In the genomic region with DNA sequence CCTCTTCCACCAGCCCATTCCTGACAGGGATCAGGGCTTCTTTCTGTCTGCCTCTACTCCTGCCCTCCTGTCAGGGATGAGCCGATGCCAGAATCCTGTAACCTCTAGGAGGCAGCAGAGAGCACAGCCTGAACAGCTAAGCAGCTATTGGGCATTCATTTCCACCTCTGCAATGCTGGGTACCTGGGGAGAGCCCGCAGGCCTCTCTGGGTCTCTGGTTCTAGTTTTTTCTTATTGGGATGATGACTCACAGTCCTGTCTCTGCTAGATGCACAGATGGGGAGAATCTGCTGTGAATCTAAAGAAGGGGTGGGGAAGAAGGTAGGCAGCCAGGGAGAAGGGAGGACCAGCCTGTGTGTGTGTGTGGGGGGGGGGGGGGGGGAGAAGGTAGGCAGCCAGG, we compare ENCODE assay signal across 8 mouse cellular contexts. TPM values are rescaled to one million over a fixed set of nuclear protein-coding genes. Genes with fewer than 3 reads are reported as not detected.
DNase-seq lines count a peak whose midpoint lies in the region; ATAC-seq lines count a peak whose summit lies in the region.

No protein-coding gene starts in this region.

- H3K27me3 ChIP-seq in liver, embryonic 12.5 days (replicated peaks) = no peaks in the 10 kb centered on the region
- H3K27me3 ChIP-seq in midbrain, embryonic 13.5 days = no peaks in the 10 kb centered on the region
- no peaks in the 10 kb centered on the region for H3K27me3 ChIP-seq in splenic B cell, adult 2 months (ENCODE audit: control insufficient read depth, insufficient read depth, low read length, poor library complexity, severe bottlenecking)

- H3K27ac ChIP-seq in liver, embryonic 12.5 days = no peak overlapping the region
- peak overlapping the region; percentile 73 for H3K27ac ChIP-seq in midbrain, embryonic 13.5 days

- no peak overlapping the region for H3K4me2 ChIP-seq in liver, embryonic 12.5 days
- no peak overlapping the region for H3K4me2 ChIP-seq in midbrain, embryonic 13.5 days (replicated peaks)

- H3K36me3 ChIP-seq in liver, embryonic 12.5 days = no peaks in the 10 kb centered on the region
- H3K36me3 ChIP-seq in midbrain, embryonic 13.5 days = no peaks in the 10 kb centered on the region
- H3K36me3 ChIP-seq in splenic B cell, adult 2 months (ENCODE audit: control insufficient read depth, insufficient read depth, low read length, poor library complexity, severe bottlenecking) = no peaks in the 10 kb centered on the region

- no peak overlapping the region for H3K9ac ChIP-seq in liver, embryonic 12.5 days
- H3K9ac ChIP-seq in midbrain, embryonic 13.5 days (replicated peaks) = no peak overlapping the region

- no peak for ATAC-seq in liver, embryonic 12.5 days
- peak; percentile 37 for ATAC-seq in midbrain, embryonic 13.5 days

- DNase-seq in liver = peak; percentile 55
- DNase-seq in cerebellum, adult 9-11 months = peak; percentile 71
- peak; percentile 50 to 65 for DNase-seq in frontal cortex, postnatal 14 days (ENCODE audit: low spot score in 2 of 2)
- peak; percentile 23 to 66 for DNase-seq in kidney, adult 8-10 months
- DNase-seq in left cerebral cortex, postnatal 36 days (ENCODE audit: low spot score in 2 of 2) = peak; percentile 66 to 72
- peak; percentile 57 for DNase-seq in splenic B cell, adult 2 months (ENCODE audit: low read depth, low spot score)

- no peak overlapping the region for H3K4me3 ChIP-seq in liver, embryonic 12.5 days
- no peak overlapping the region for H3K4me3 ChIP-seq in midbrain, embryonic 13.5 days (replicated peaks)

- H3K4me1 ChIP-seq in liver, embryonic 12.5 days = no peaks in the 10 kb centered on the region
- H3K4me1 ChIP-seq in midbrain, embryonic 13.5 days (replicated peaks) = peaks cover 55% of the 10 kb centered on the region

- intact Hi-C loops in left cerebral cortex, postnatal 36 days (cut with DNase I) = no loop called here

- WGBS in liver, embryonic 12.5 days (ENCODE audit: insufficient replicate concordance) = 12% methylated on average over 2 of the region's 2 CpGs
- WGBS in midbrain, embryonic 13.5 days = 11% methylated on average over 2 of the region's 2 CpGs

- no peaks in the 10 kb centered on the region for H3K9me3 ChIP-seq in liver, embryonic 12.5 days (replicated peaks)
- H3K9me3 ChIP-seq in midbrain, embryonic 13.5 days = no peaks in the 10 kb centered on the region

RNA-seq across cellular contexts. Expression of a gene that starts 55.8 kb away (rescaled TPM):
- 1.7 and 1.8 TPM in 2 replicates for polyA plus RNA-seq in liver, embryonic 12.5 days (2016; fragmentation: Nextera tagmentation; extraction: Ambion mirVana)
- 10 to 100 TPM; 11.4 to 15.3 TPM for total RNA-seq in left cerebral cortex, postnatal 36 days (2021)
- polyA plus RNA-seq in midbrain, embryonic 13.5 days (2015; fragmentation: Nextera tagmentation; extraction: Ambion mirVana) = 95.3 and 121 TPM in 2 replicates

Comparison
In these comparisons a context has a peak if more than half of its experiments do, and no peak if none do; other contexts are left out.
1. RNA of a gene that starts 55.8 kb away (polyA plus RNA-seq): 95.3 to 121 TPM in midbrain, embryonic 13.5 days; 1.7 to 1.8 TPM in liver, embryonic 12.5 days; every median in the first group is over 10 times any median in the second.
2. Peak in every context shown above with its lines, with median percentiles within 50 percentile points of each other: DNase-seq.